Mouse (Mus musculus) hindbrain, embryonic 12.5 days (tissue): ENCODE measurements around the gene Mgat3. TPM values are rescaled to one million over a fixed set of nuclear protein-coding genes. Genes with fewer than 3 reads are reported as not detected.

Experiments used
- ATAC-seq: fragments of 200-750 bp; cut with Nextera tagmentation; 2 replicates; pipeline ENCODE4 v1.8.0; 2017; ENCODE audit warnings: moderate TSS enrichment; ENCODE audit not compliant: low FRiP score
- H3K27ac ChIP-seq: fragments of 300-500 bp; sonication (generic); 2 replicates; pipeline ENCODE4 v1.5.1; 2016; ENCODE audit warnings: mild to moderate bottlenecking
- H3K27me3 ChIP-seq: fragments of 300-500 bp; sonication (generic); 2 replicates; pipeline ENCODE4 v1.6.1; 2016; ENCODE audit warnings: mild to moderate bottlenecking
- H3K36me3 ChIP-seq: fragments of 300-500 bp; sonication (generic); 2 replicates; pipeline ENCODE4 v1.6.1; 2016; ENCODE audit warnings: mild to moderate bottlenecking
- H3K4me1 ChIP-seq: fragments of 300-500 bp; sonication (generic); 2 replicates; pipeline ENCODE4 v1.6.1; 2016
- H3K4me2 ChIP-seq: fragments of 300-500 bp; sonication (generic); replicated peaks from 2 replicates; pipeline ENCODE4 v1.6.1; 2016; ENCODE audit warnings: mild to moderate bottlenecking
- H3K4me3 ChIP-seq: fragments of 300-500 bp; sonication (generic); 2 replicates; pipeline ENCODE4 v1.5.1; 2016; ENCODE audit warnings: mild to moderate bottlenecking
- H3K9ac ChIP-seq: fragments of 300-500 bp; sonication (generic); 2 replicates; pipeline ENCODE4 v1.6.1; 2016; ENCODE audit warnings: mild to moderate bottlenecking, moderate library complexity
- H3K9me3 ChIP-seq: fragments of 300-500 bp; sonication (generic); replicated peaks from 2 replicates; pipeline ENCODE4 v1.6.1; 2016; ENCODE audit warnings: mild to moderate bottlenecking
- WGBS: fragments of 180-500 bp; shearing (Covaris S2); methylation state at CpG from one replicate; pipeline ENCODE4 v1.1.7; 2016; 5-methylcytosine and 5-hydroxymethylcytosine counted together
- polyA plus RNA-seq: library from polyadenylated mRNA; unstranded; fragments of >200 nt; fragmentation: Nextera tagmentation; extraction: Ambion mirVana; gene quantifications from 2 replicates; pipeline ENCODE4 v1.2.1, GENCODE M21; 2016

Gene Mgat3
- polyA plus RNA-seq, 1 experiment from 2014 or later, result 12.0 TPM

GRCm38 (mm10) chr15:80169484-80169883 lies 4.0 kb upstream of the Mgat3 start:
- Histone ChIP-seq H3K9ac (no peak overlapping the region), H3K9me3 (no peaks in the 10 kb centered on the region), H3K27ac (no peak overlapping the region), H3K27me3 (no peaks in the 10 kb centered on the region), H3K4me1 (peaks cover 16% of the 10 kb centered on the region), H3K4me3 (no peak overlapping the region), H3K4me2 (no peak overlapping the region), H3K36me3 (no peaks in the 10 kb centered on the region)
- 84% methylated on average over 1 of the region's 1 CpGs for WGBS
- no peak for ATAC-seq

- H3K27ac ChIP-seq, result no peak overlapping the region
- H3K4me1 ChIP-seq, result peaks cover 25% of the 10 kb centered on the region
- no peak for ATAC-seq
- H3K4me3 ChIP-seq, result no peak overlapping the region
- WGBS, result 51% methylated on average over 4 of the region's 4 CpGs
- no peaks in the 10 kb centered on the region for H3K27me3 ChIP-seq
- H3K4me2 ChIP-seq, result no peak overlapping the region
- no peaks in the 10 kb centered on the region for H3K9me3 ChIP-seq
- no peaks in the 10 kb centered on the region for H3K36me3 ChIP-seq
- no peak overlapping the region for H3K9ac ChIP-seq
These were observed 3.2 kb upstream of the Mgat3 start for GRCm38 (mm10) chr15:80170357-80170756.

GRCm38 (mm10) chr15:80171286-80171685 lies 2.2 kb upstream of the Mgat3 start:
- WGBS, result 11% methylated on average over 8 of the region's 8 CpGs
- Histone ChIP-seq H3K27ac (no peak overlapping the region), H3K9ac (no peak overlapping the region), H3K4me1 (peaks cover 34% of the 10 kb centered on the region), H3K9me3 (no peaks in the 10 kb centered on the region), H3K4me2 (no peak overlapping the region), H3K4me3 (no peak overlapping the region), H3K27me3 (no peaks in the 10 kb centered on the region), H3K36me3 (no peaks in the 10 kb centered on the region)
- no peak for ATAC-seq

- H3K27me3 ChIP-seq, result no peaks in the 10 kb centered on the region
- H3K9me3 ChIP-seq, result no peaks in the 10 kb centered on the region
- no peak overlapping the region for H3K4me3 ChIP-seq
- H3K4me2 ChIP-seq, result no peak overlapping the region
- no peaks in the 10 kb centered on the region for H3K36me3 ChIP-seq
- 17% methylated on average over 6 of the region's 6 CpGs for WGBS
- H3K27ac ChIP-seq, result no peak overlapping the region
- no peak overlapping the region for H3K9ac ChIP-seq
- ATAC-seq, result no peak
- peaks cover 37% of the 10 kb centered on the region for H3K4me1 ChIP-seq
These were observed 1.7 kb upstream of the Mgat3 start for GRCm38 (mm10) chr15:80171791-80172190.

GRCm38 (mm10) chr15:80173781-80174597 lies 468 bp downstream of the Mgat3 start:
- H3K4me2 ChIP-seq, result peak overlapping the region; percentile 85
- WGBS, result under 1% methylated on average over 34 of the region's 60 CpGs
- H3K9me3 ChIP-seq, result no peaks in the 10 kb centered on the region
- peak overlapping the region; percentile 96 for H3K27ac ChIP-seq
- peak overlapping the region; percentile 100 for H3K9ac ChIP-seq
- ATAC-seq, result peak; percentile 68
- peaks cover 45% of the 10 kb centered on the region for H3K4me1 ChIP-seq
- peak overlapping the region; percentile 96 for H3K4me3 ChIP-seq
- H3K36me3 ChIP-seq, result no peaks in the 10 kb centered on the region
- H3K27me3 ChIP-seq, result no peaks in the 10 kb centered on the region

- 2% methylated on average over 5 of the region's 5 CpGs for WGBS
- H3K4me1 ChIP-seq, result peaks cover 46% of the 10 kb centered on the region
- H3K27ac ChIP-seq, result peak overlapping the region; percentile 96; the same call in 1 of the 2 replicates
- peak overlapping the region; percentile 100 for H3K9ac ChIP-seq
- H3K27me3 ChIP-seq, result no peaks in the 10 kb centered on the region
- peak overlapping the region; percentile 96 for H3K4me3 ChIP-seq
- H3K36me3 ChIP-seq, result no peaks in the 10 kb centered on the region
- peak overlapping the region; percentile 85 for H3K4me2 ChIP-seq
- no peaks in the 10 kb centered on the region for H3K9me3 ChIP-seq
- no peak for ATAC-seq
These were observed 1.0 kb downstream of the Mgat3 start for GRCm38 (mm10) chr15:80174598-80174875.

- WGBS, result 79% methylated on average over 9 of the region's 9 CpGs
- Histone ChIP-seq H3K27me3 (no peaks in the 10 kb centered on the region), H3K4me2 (peak overlapping the region; percentile 85), H3K4me1 (peaks cover 52% of the 10 kb centered on the region), H3K9me3 (no peaks in the 10 kb centered on the region), H3K4me3 (peak overlapping the region; percentile 96), H3K9ac (peak overlapping the region; percentile 100), H3K27ac (no peak overlapping the region), H3K36me3 (no peaks in the 10 kb centered on the region)
- no peak for ATAC-seq
These were observed 1.8 kb downstream of the Mgat3 start for GRCm38 (mm10) chr15:80175316-80175715.

GRCm38 (mm10) chr15:80175756-80176155 lies 2.2 kb downstream of the Mgat3 start:
- H3K27ac ChIP-seq, result no peak overlapping the region
- ATAC-seq, result no peak
- H3K9ac ChIP-seq, result peak overlapping the region; percentile 100
- no peaks in the 10 kb centered on the region; the same call in 1 of the 2 replicates for H3K36me3 ChIP-seq
- H3K4me1 ChIP-seq, result peaks cover 53% of the 10 kb centered on the region
- no peaks in the 10 kb centered on the region for H3K27me3 ChIP-seq
- 0 out of 2 replicates have a peak overlapping the region, but pooled peaks have one; percentile 96 for H3K4me3 ChIP-seq
- peak overlapping the region; percentile 85 for H3K4me2 ChIP-seq
- 72% methylated on average over 6 of the region's 6 CpGs for WGBS
- H3K9me3 ChIP-seq, result no peaks in the 10 kb centered on the region

- 94% methylated on average over 7 of the region's 7 CpGs for WGBS
- Histone ChIP-seq H3K4me1 (peaks cover 18% of the 10 kb centered on the region), H3K27ac (no peak overlapping the region), H3K36me3 (peaks cover 15% of the 10 kb centered on the region), H3K9me3 (no peaks in the 10 kb centered on the region), H3K4me3 (no peak overlapping the region), H3K27me3 (no peaks in the 10 kb centered on the region), H3K4me2 (no peak overlapping the region), H3K9ac (no peak overlapping the region)
- ATAC-seq, result no peak
These were observed 8.0 kb downstream of the Mgat3 start for GRCm38 (mm10) chr15:80181561-80181960.

- ATAC-seq, result no peak
- no peak overlapping the region for H3K4me3 ChIP-seq
- no peaks in the 10 kb centered on the region for H3K9me3 ChIP-seq
- H3K27me3 ChIP-seq, result no peaks in the 10 kb centered on the region
- no peak overlapping the region for H3K9ac ChIP-seq
- 93% methylated on average over 4 of the region's 4 CpGs for WGBS
- H3K27ac ChIP-seq, result no peak overlapping the region
- H3K36me3 ChIP-seq, result peaks cover 15% of the 10 kb centered on the region
- peaks cover 14% of the 10 kb centered on the region; the same call in 1 of the 2 replicates for H3K4me1 ChIP-seq
- no peak overlapping the region for H3K4me2 ChIP-seq
These were observed 8.7 kb downstream of the Mgat3 start for GRCm38 (mm10) chr15:80182072-80182700.

GRCm38 (mm10) chr15:80188927-80189326 lies 15.4 kb downstream of the Mgat3 start:
- Histone ChIP-seq H3K4me2 (no peak overlapping the region), H3K4me3 (no peak overlapping the region), H3K27me3 (no peaks in the 10 kb centered on the region), H3K9me3 (no peaks in the 10 kb centered on the region), H3K27ac (no peak overlapping the region), H3K36me3 (no peaks in the 10 kb centered on the region), H3K4me1 (peaks cover 14% of the 10 kb centered on the region), H3K9ac (no peak overlapping the region)
- ATAC-seq, result no peak
- 82% methylated on average over 5 of the region's 5 CpGs for WGBS

- no peak overlapping the region for H3K27ac ChIP-seq
- no peak overlapping the region for H3K4me2 ChIP-seq
- peaks cover 18% of the 10 kb centered on the region for H3K4me1 ChIP-seq
- no peaks in the 10 kb centered on the region for H3K36me3 ChIP-seq
- 67% methylated on average over 4 of the region's 4 CpGs for WGBS
- no peaks in the 10 kb centered on the region for H3K9me3 ChIP-seq
- H3K4me3 ChIP-seq, result no peak overlapping the region
- H3K9ac ChIP-seq, result no peak overlapping the region
- H3K27me3 ChIP-seq, result no peaks in the 10 kb centered on the region
- no peak for ATAC-seq
These were observed 16.6 kb downstream of the Mgat3 start for GRCm38 (mm10) chr15:80190075-80190474.
